Mouse (Mus musculus) right cerebral cortex, postnatal 4 days (tissue): ENCODE measurements at regions not wholly inside any gene's neighbourhood (a gene's known extent, or its start where the extent isn't known, plus 50 kb on each side); places are given as distances from the start of the nearest gene placed in this dataset.
A peak's percentile ranks its signal among the peaks of the same experiment; 100 is the strongest.
"Not testable (repeated sequence)": the region's sequence is repeated elsewhere in the genome, so short reads cannot be mapped to it uniquely, and the experiment has no call there.

Experiments
- DNase-seq: peaks from one replicate; pipeline ENCODE4 v3.0.0-alpha.2; 2022

- DNase-seq, result peak; percentile 48
Measured at GRCm38 (mm10) chr14:33691690-33692089, 102.7 kb downstream of the Ptpn20 start.

GRCm38 (mm10) chr14:33694224-33694623 lies 105.2 kb downstream of the Ptpn20 start:
- no peak for DNase-seq

- peak; percentile 89 for DNase-seq
Measured at GRCm38 (mm10) chr14:33695362-33695982, 106.5 kb downstream of the Ptpn20 start.

GRCm38 (mm10) chr14:33696817-33697216 lies 107.8 kb downstream of the Ptpn20 start:
- no peak for DNase-seq

GRCm38 (mm10) chr14:33699777-33700438 lies 110.9 kb downstream of the Ptpn20 start:
- no peak for DNase-seq

- DNase-seq, result no peak
Measured at GRCm38 (mm10) chr14:33707661-33708297, 118.8 kb downstream of the Ptpn20 start.

GRCm38 (mm10) chr14:33708298-33708665 lies 119.3 kb downstream of the Ptpn20 start:
- DNase-seq, result no peak

- DNase-seq, result no peak
Measured at GRCm38 (mm10) chr14:33712458-33712857, 123.5 kb downstream of the Ptpn20 start.

- no peak for DNase-seq
Measured at GRCm38 (mm10) chr14:33719651-33720050, 130.6 kb downstream of the Ptpn20 start.

- not testable (repeated sequence) for DNase-seq
Measured at GRCm38 (mm10) chr14:33722379-33723145, 133.6 kb downstream of the Ptpn20 start.

GRCm38 (mm10) chr14:33726500-33726899 lies 137.5 kb downstream of the Ptpn20 start:
- DNase-seq, result no peak

- DNase-seq, result no peak
Measured at GRCm38 (mm10) chr14:33729115-33729884, 140.3 kb downstream of the Ptpn20 start.

- DNase-seq, result no peak
Measured at GRCm38 (mm10) chr14:33732698-33733097, 143.7 kb downstream of the Ptpn20 start.

GRCm38 (mm10) chr14:33734446-33735043 lies 145.5 kb downstream of the Ptpn20 start:
- peak; percentile 38 for DNase-seq

GRCm38 (mm10) chr14:33735653-33736052 lies 146.6 kb downstream of the Ptpn20 start:
- DNase-seq, result no peak

GRCm38 (mm10) chr14:33746181-33746580 lies 157.2 kb downstream of the Ptpn20 start:
- DNase-seq, result no peak

- DNase-seq, result no peak
Measured at GRCm38 (mm10) chr14:33759656-33760055, 163.7 kb upstream of the Gdf10 start.

- no peak for DNase-seq
Measured at GRCm38 (mm10) chr14:33763641-33764046, 159.7 kb upstream of the Gdf10 start.

- no peak for DNase-seq
Measured at GRCm38 (mm10) chr14:33765767-33766166, 157.6 kb upstream of the Gdf10 start.

- DNase-seq, result no peak
Measured at GRCm38 (mm10) chr14:33772374-33772773, 151.0 kb upstream of the Gdf10 start.

GRCm38 (mm10) chr14:33789556-33789955 lies 133.8 kb upstream of the Gdf10 start:
- DNase-seq, result no peak

GRCm38 (mm10) chr14:33794262-33794661 lies 129.1 kb upstream of the Gdf10 start:
- DNase-seq, result no peak
